Mouse (Mus musculus) limb, embryonic 10.5 days (tissue): ENCODE measurements around the gene Arl13b. TPM values are rescaled to one million over a fixed set of nuclear protein-coding genes. Genes with fewer than 3 reads are reported as not detected.
A peak's percentile ranks its signal among the peaks of the same experiment; 100 is the strongest.

ENCODE experiments used
- DNase-seq: peaks from one replicate; pipeline ENCODE4 v3.0.0-alpha.2; 2017; ENCODE audit warnings: low spot score
- H3K27ac ChIP-seq: fragments of 300-500 bp; sonication (generic); 2 replicates; pipeline ENCODE4 v1.5.1; 2016; ENCODE audit warnings: mild to moderate bottlenecking
- H3K27me3 ChIP-seq: fragments of 300-500 bp; sonication (generic); 2 replicates; pipeline ENCODE4 v1.6.1; 2016; ENCODE audit warnings: low read depth, mild to moderate bottlenecking; ENCODE audit not compliant: poor library complexity, severe bottlenecking
- H3K36me3 ChIP-seq: fragments of 300-500 bp; sonication (generic); 2 replicates; pipeline ENCODE4 v1.6.1; 2016; ENCODE audit warnings: mild to moderate bottlenecking, moderate library complexity
- H3K4me1 ChIP-seq: fragments of 300-500 bp; sonication (generic); 2 replicates; pipeline ENCODE4 v1.6.1; 2016
- H3K4me3 ChIP-seq: fragments of 300-500 bp; sonication (generic); 2 replicates; pipeline ENCODE4 v1.5.1; 2016; ENCODE audit warnings: mild to moderate bottlenecking, moderate library complexity
- H3K9me3 ChIP-seq: fragments of 300-500 bp; sonication (generic); replicated peaks from 2 replicates; pipeline ENCODE4 v1.6.1; 2016; ENCODE audit warnings: mild to moderate bottlenecking
- WGBS: fragments of 180-500 bp; shearing (Covaris S2); methylation state at CpG from one replicate; pipeline ENCODE4 v1.1.7; 2016; 5-methylcytosine and 5-hydroxymethylcytosine counted together
- polyA plus RNA-seq: library from polyadenylated mRNA; unstranded; fragments of >200 nt; fragmentation: Nextera tagmentation; extraction: Ambion mirVana; gene quantifications from 2 replicates; pipeline ENCODE4 v1.2.1, GENCODE M21; 2016

Gene Arl13b
- 16.2 and 18.1 TPM in 2 replicates for polyA plus RNA-seq

- DNase-seq = peak; percentile 90
- under 1% methylated on average over 52 of the region's 52 CpGs for WGBS
- peak within 1 kb of the TSS; percentile 88 for H3K27ac ChIP-seq
- peak within 1 kb of the TSS; percentile 90 for H3K4me3 ChIP-seq
- H3K27me3 ChIP-seq = no peaks in the 10 kb centered on the region
- H3K9me3 ChIP-seq = no peaks in the 10 kb centered on the region
- no peaks in the 10 kb centered on the region for H3K36me3 ChIP-seq
- peaks cover 17% of the 10 kb centered on the region; the same call in 1 of the 2 replicates for H3K4me1 ChIP-seq
Measured at GRCm38 (mm10) chr16:62846498-62847312, at the start of gene Arl13b. Arl13b (minus strand) TSS chr16:62847040.

GRCm38 (mm10) chr16:62895824-62896223, 49.0 kb upstream of the Arl13b start:
- WGBS = 91% methylated on average over 3 of the region's 3 CpGs
- no peaks in the 10 kb centered on the region for H3K27me3 ChIP-seq
- H3K4me3 ChIP-seq = no peak overlapping the region
- H3K27ac ChIP-seq = no peak overlapping the region
- no peaks in the 10 kb centered on the region for H3K4me1 ChIP-seq
- no peaks in the 10 kb centered on the region for H3K36me3 ChIP-seq
- DNase-seq = no peak
- no peaks in the 10 kb centered on the region for H3K9me3 ChIP-seq

GRCm38 (mm10) chr16:62874065-62874464, 27.2 kb upstream of the Arl13b start:
- no peaks in the 10 kb centered on the region for H3K9me3 ChIP-seq
- no peak overlapping the region for H3K4me3 ChIP-seq
- no peak for DNase-seq
- H3K4me1 ChIP-seq = peaks cover 10% of the 10 kb centered on the region
- H3K36me3 ChIP-seq = no peaks in the 10 kb centered on the region
- WGBS = 93% methylated on average over 6 of the region's 6 CpGs
- no peak overlapping the region for H3K27ac ChIP-seq
- no peaks in the 10 kb centered on the region for H3K27me3 ChIP-seq

- no peaks in the 10 kb centered on the region for H3K27me3 ChIP-seq
- peaks cover 10% of the 10 kb centered on the region for H3K4me1 ChIP-seq
- H3K4me3 ChIP-seq = no peak overlapping the region
- peak overlapping the region; percentile 36; the same call in 1 of the 2 replicates for H3K27ac ChIP-seq
- WGBS = 7% methylated on average over 4 of the region's 4 CpGs
- DNase-seq = no peak
- no peaks in the 10 kb centered on the region for H3K36me3 ChIP-seq
- H3K9me3 ChIP-seq = no peaks in the 10 kb centered on the region
Measured at GRCm38 (mm10) chr16:62873180-62873579, 26.3 kb upstream of the Arl13b start.

- no peak for DNase-seq
- Histone ChIP-seq H3K27me3 (no peaks in the 10 kb centered on the region), H3K36me3 (no peaks in the 10 kb centered on the region), H3K9me3 (no peaks in the 10 kb centered on the region), H3K27ac (peak overlapping the region; percentile 36), H3K4me1 (peaks cover 10% of the 10 kb centered on the region), H3K4me3 (no peak overlapping the region)
- WGBS = 51% methylated on average over 5 of the region's 5 CpGs
Measured at GRCm38 (mm10) chr16:62872688-62873117, 25.9 kb upstream of the Arl13b start.

GRCm38 (mm10) chr16:62861455-62861854, 14.6 kb upstream of the Arl13b start:
- Histone ChIP-seq H3K4me1 (no peaks in the 10 kb centered on the region), H3K27ac (no peak overlapping the region), H3K36me3 (no peaks in the 10 kb centered on the region), H3K27me3 (no peaks in the 10 kb centered on the region), H3K4me3 (no peak overlapping the region), H3K9me3 (no peaks in the 10 kb centered on the region)
- 81% methylated on average over 6 of the region's 6 CpGs for WGBS
- DNase-seq = no peak

GRCm38 (mm10) chr16:62860140-62860539, 13.3 kb upstream of the Arl13b start:
- H3K4me3 ChIP-seq = no peak overlapping the region
- no peaks in the 10 kb centered on the region for H3K36me3 ChIP-seq
- no peaks in the 10 kb centered on the region for H3K27me3 ChIP-seq
- H3K27ac ChIP-seq = no peak overlapping the region
- WGBS = 93% methylated on average over 1 of the region's 1 CpGs
- peaks cover 3% of the 10 kb centered on the region; the same call in 1 of the 2 replicates for H3K4me1 ChIP-seq
- no peak for DNase-seq
- no peaks in the 10 kb centered on the region for H3K9me3 ChIP-seq

GRCm38 (mm10) chr16:62858018-62858417, 11.2 kb upstream of the Arl13b start:
- peaks cover 11% of the 10 kb centered on the region for H3K4me1 ChIP-seq

GRCm38 (mm10) chr16:62857498-62857897, 10.7 kb upstream of the Arl13b start:
- no peaks in the 10 kb centered on the region for H3K9me3 ChIP-seq
- no peak for DNase-seq
- peaks cover 11% of the 10 kb centered on the region for H3K4me1 ChIP-seq
- H3K36me3 ChIP-seq = no peaks in the 10 kb centered on the region
- WGBS = 96% methylated on average over 2 of the region's 2 CpGs
- no peak overlapping the region for H3K27ac ChIP-seq
- H3K4me3 ChIP-seq = no peak overlapping the region
- H3K27me3 ChIP-seq = no peaks in the 10 kb centered on the region

More at GRCm38 (mm10) chr16:62858018-62858417, 11.2 kb upstream of the Arl13b start:
- Histone ChIP-seq H3K36me3 (no peaks in the 10 kb centered on the region), H3K27me3 (no peaks in the 10 kb centered on the region), H3K27ac (no peak overlapping the region), H3K4me3 (no peak overlapping the region), H3K9me3 (no peaks in the 10 kb centered on the region)
- WGBS = 98% methylated on average over 1 of the region's 1 CpGs
- no peak for DNase-seq

- no peaks in the 10 kb centered on the region for H3K27me3 ChIP-seq
- no peak overlapping the region for H3K4me3 ChIP-seq
- H3K27ac ChIP-seq = no peak overlapping the region
- H3K4me1 ChIP-seq = peaks cover 11% of the 10 kb centered on the region
- WGBS = 91% methylated on average over 2 of the region's 2 CpGs
- DNase-seq = no peak
- no peaks in the 10 kb centered on the region for H3K9me3 ChIP-seq
- H3K36me3 ChIP-seq = no peaks in the 10 kb centered on the region
Measured at GRCm38 (mm10) chr16:62856273-62856672, 9.4 kb upstream of the Arl13b start.

GRCm38 (mm10) chr16:62855385-62855784, 8.5 kb upstream of the Arl13b start:
- no peaks in the 10 kb centered on the region for H3K36me3 ChIP-seq
- 80% methylated on average over 6 of the region's 6 CpGs for WGBS
- peaks cover 11% of the 10 kb centered on the region for H3K4me1 ChIP-seq
- H3K27me3 ChIP-seq = no peaks in the 10 kb centered on the region
- no peak for DNase-seq
- H3K9me3 ChIP-seq = no peaks in the 10 kb centered on the region
- H3K27ac ChIP-seq = no peak overlapping the region
- H3K4me3 ChIP-seq = no peak overlapping the region

GRCm38 (mm10) chr16:62854191-62855068, 7.6 kb upstream of the Arl13b start, which contains the start of gene Pros1:
Pros1 (plus strand) TSS chr16:62854307.
- H3K4me1 ChIP-seq = peaks cover 11% of the 10 kb centered on the region
- no peaks in the 10 kb centered on the region for H3K36me3 ChIP-seq
- H3K9me3 ChIP-seq = no peaks in the 10 kb centered on the region
- peak; percentile 84 for DNase-seq
- peak within 1 kb of the TSS; percentile 90 for H3K27ac ChIP-seq
- peak within 1 kb of the TSS; percentile 66 for H3K4me3 ChIP-seq
- 6% methylated on average over 40 of the region's 42 CpGs for WGBS
- H3K27me3 ChIP-seq = no peaks in the 10 kb centered on the region
